Mouse (Mus musculus): ENCODE results near the gene Sirt4. TPM values are rescaled to one million over a fixed set of nuclear protein-coding genes. Genes with fewer than 3 reads are reported as not detected.

The Sirt4 gene
- polyA plus RNA-seq (2012; rRNA removed), result 43.4 and 55.0 TPM in 2 replicates

GRCm38 (mm10) chr5:115483947-115484920, at the start of gene Sirt4:
Sirt4 (minus strand) TSS chr5:115484725.

GRCm38 (mm10) chr5:115506454-115507201, 22.1 kb upstream of the Sirt4 start, which contains the start of gene Pxn:
Pxn (plus strand) TSS chr5:115506676.

GRCm38 (mm10) chr5:115465642-115466420, 18.7 kb downstream of the Sirt4 start, which contains the start of gene Pla2g1b:
Pla2g1b (plus strand) TSS chr5:115466262.

DNA sequence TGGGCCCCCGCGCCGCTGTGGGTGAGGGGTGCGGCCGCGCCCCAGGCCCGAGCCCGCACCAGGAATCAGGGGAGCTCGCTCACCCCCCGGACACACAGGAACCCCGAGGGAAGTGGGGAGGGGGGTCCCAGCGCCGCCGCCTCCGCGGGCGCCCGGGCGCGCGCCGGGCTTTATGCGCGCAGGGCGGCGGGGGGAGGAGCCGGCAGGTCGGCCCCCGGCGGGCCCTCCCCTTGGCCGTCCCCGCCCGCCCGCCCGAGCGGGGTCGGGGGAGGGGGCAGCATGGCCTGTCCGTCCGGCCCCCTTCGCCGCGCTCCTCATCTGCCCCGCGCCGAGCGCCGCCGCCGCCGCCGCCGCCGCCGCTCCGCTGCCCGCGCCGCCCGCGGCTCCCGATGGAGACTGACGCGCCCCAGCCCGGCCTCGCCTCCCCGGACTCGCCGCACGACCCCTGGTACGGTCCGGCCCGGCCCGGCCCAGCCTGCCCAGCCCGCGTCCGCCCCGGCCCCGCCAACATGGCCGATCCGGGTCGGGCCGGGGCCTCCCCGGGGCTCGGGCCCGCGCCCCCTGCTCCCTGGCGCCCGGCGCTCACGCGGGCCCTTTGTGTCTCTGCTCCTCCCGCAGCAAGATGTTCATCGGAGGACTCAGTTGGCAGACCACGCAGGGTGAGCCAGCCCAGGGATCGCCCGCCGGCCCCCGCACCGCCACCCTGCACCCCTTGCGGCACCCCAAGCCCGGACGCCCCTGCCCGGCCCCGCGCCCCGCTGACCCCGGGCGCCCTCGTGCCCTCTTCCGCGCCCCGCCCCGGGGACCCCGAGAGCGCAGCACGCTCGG, 55.0 kb downstream of the Sirt4 start, which contains the start of gene Msi1:
TSS of gene Msi1 (plus strand) at position 241 of the 828 bp plus-strand sequence.

Other genes with a start within 250 kb of the Sirt4 start
- 56.1 and 89.9 TPM in 2 replicates for gene Pop5, start 248.9 kb downstream of the Sirt4 start, polyA plus RNA-seq (2012; rRNA removed)
- gene Rnf10, start 211.8 kb downstream of the Sirt4 start, polyA plus RNA-seq (2012; rRNA removed), result 145 and 168 TPM in 2 replicates
- gene Coq5, start 205.1 kb downstream of the Sirt4 start, polyA plus RNA-seq (2012; rRNA removed), result 11.6 and 12.4 TPM in 2 replicates
- gene Dynll1, start 183.7 kb downstream of the Sirt4 start, polyA plus RNA-seq (2012; rRNA removed), result 361 and 421 TPM in 2 replicates
- 78.5 and 102 TPM in 2 replicates for gene Srsf9, start 157.5 kb downstream of the Sirt4 start, polyA plus RNA-seq (2012; rRNA removed)
- 6.6 and 8.4 TPM in 2 replicates for gene Gatc, start 143.5 kb downstream of the Sirt4 start, polyA plus RNA-seq (2012; rRNA removed)
- 12.5 and 13.4 TPM in 2 replicates for gene Triap1, start 143.5 kb downstream of the Sirt4 start, polyA plus RNA-seq (2012; rRNA removed)
- gene Cox6a1, start 135.7 kb downstream of the Sirt4 start, polyA plus RNA-seq (2012; rRNA removed), result 6,572 and 7,327 TPM in 2 replicates
- 5.0 and 5.8 TPM in 2 replicates for gene Msi1, start 55.1 kb downstream of the Sirt4 start, polyA plus RNA-seq (2012; rRNA removed)
- 184 TPM in 1 of 2 replicates, not detected in the other for gene Pla2g1b, start 18.5 kb downstream of the Sirt4 start, polyA plus RNA-seq (2012; rRNA removed)
- gene Pxn, start 22.0 kb upstream of the Sirt4 start, polyA plus RNA-seq (2012; rRNA removed), result 182 and 192 TPM in 2 replicates
- gene Rplp0, start 74.7 kb upstream of the Sirt4 start, polyA plus RNA-seq (2012; rRNA removed), result 2,479 and 3,010 TPM in 2 replicates
- 38.3 and 45.5 TPM in 2 replicates for gene Gcn1l1, start 80.5 kb upstream of the Sirt4 start, polyA plus RNA-seq (2012; rRNA removed)
- 55.2 and 84.2 TPM in 2 replicates for gene Rab35, start 147.2 kb upstream of the Sirt4 start, polyA plus RNA-seq (2012; rRNA removed)
- 19.0 and 23.6 TPM in 2 replicates for gene Bicdl1, start 246.9 kb upstream of the Sirt4 start, polyA plus RNA-seq (2012; rRNA removed)

All from colon, adult 2 months (tissue).